Mouse (Mus musculus): ENCODE results near the gene Pax3.

Gene Pax3

DNA sequence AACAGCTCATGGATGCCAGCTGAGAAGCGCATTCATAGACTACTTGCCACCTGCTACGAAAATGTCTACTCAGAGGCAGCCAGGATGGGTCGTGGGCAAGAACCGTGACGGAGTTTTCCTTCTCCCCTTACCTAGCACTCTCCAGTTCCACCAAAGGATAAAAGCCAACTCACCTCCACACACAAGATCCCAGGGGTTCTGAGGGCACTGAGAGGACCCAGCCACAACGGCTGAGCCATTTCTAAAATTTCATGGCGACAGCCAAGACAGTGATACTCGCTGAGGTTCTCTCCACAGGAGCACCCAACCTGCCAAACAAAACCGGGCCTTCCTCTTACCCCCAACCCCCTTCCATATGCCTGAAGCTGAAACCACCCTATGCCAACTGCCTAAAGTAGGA is 2.3 kb upstream of the Pax3 start:
- DNase-seq (ENCODE audit: extremely low spot score, low read depth, low spot score) = no peak

DNA sequence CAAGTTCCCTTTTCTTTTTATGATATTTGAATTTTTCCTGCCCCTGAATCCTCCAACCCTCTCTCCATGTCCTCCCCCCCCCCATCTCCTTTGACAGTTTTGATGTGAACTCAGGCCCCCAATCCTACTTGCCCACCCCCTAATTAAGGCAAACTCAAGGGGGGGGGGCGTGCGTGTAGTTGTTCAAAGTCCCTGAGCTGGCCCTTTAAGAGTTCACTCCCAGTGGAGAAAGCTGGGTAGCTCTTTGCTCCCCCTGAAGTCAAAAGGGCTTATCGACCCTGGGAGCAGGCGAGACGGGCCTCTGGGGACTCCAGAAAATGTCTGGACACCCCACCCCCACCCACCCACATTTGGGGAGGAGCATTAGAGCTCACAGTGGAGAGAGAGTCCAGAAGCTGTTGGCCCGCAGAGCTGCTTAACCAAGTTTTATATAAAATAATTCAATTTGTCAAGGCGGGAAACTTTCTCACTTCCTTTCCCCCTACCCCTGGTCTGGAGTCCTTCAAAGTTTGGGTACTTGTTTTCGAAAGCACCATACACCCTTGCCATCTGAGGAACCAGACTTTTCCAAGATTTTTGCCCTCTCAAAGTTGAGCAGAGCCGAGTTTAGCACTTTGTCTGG is 1.5 kb upstream of the Pax3 start:
- DNase-seq (ENCODE audit: extremely low spot score, low read depth, low spot score) = no peak

DNA sequence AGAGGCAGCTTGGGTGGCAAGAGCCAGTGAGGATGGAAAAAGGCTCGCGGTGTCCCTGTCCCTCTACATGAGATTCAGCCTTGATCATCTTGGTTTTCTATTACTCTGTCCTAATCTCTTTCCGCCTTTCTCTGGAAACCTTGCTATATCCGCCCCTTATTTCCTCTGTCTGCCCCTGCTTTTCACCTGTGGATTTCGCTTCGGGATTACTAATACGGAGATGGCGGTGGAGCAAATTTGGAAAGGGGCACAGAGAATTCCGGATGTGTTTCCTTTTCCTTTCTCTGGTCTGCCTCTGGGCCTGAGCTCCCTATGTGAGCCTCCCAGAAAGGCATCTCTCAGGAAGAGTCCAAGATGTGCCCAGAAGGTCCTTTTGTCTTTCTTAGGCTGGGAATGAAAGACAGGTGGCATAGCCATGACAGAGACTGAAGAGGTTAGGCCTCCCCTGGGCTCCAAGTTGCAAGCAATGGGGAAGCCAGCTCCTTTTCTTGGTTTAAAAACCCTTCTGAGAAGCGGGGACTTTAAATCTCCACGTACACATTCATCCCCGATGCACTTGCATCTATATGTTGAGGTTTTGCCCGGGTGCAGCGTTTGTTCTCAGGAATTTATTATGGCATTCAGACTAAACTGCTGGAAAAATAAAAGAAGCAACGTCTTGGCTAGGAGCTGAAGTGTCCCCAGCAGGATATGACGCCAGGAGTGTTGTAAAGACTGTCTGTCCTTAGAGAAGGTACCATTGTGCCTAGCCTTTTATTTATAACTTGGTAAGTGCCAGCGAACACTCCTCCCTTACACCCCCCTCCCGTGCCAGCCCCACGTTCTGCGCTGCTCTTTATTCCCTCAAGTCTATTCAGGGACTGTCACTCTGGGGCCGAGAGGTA is 659 bp upstream of the Pax3 start:
- no peak for DNase-seq (ENCODE audit: extremely low spot score, low read depth, low spot score)

DNA sequence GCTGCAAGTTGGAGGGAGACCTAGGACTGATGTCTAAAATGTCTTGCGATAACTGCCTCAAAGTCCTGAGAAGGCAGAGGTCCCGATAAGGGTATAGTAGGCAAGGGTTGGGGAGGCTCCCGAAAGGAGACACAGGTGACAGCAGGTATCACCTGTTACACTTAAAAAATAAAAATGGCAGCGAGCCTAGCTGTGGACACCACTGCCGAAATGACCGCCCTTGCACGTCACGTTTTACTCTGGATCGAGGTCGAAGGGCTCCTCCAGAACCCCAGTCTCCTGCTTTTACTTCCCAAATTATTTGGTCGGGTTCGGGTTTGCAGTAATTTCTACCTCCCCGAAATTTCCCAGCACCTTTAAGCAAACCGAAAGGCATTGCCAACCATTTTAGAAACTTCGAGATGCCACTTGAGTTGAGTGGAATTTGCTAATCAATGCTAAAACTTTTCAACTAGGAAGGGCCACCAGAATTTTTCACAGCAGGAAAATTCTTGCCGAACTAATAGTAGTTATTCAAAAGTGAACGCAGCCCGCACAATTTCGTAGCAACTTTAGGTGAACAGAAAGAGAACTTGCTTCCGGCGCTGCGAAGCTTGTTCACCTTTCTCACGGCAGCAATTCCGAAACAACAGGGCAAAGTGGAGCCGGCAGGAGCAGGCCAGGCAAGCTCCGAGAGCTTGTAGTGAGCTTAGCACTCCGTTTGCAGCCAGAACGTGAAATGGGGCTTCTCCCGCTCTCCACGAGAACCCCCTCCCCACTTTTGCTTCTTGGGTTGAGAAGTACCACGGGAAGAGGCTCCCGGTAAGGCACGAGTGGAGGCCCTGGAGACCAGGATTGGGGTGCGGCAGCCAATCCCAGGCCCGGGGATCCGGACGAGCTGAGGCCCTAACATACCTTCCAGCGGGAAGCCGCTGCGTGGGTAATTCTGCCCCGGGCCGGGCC is 892 bp downstream of the Pax3 start:
- no peak for DNase-seq (ENCODE audit: extremely low spot score, low read depth, low spot score)

DNA sequence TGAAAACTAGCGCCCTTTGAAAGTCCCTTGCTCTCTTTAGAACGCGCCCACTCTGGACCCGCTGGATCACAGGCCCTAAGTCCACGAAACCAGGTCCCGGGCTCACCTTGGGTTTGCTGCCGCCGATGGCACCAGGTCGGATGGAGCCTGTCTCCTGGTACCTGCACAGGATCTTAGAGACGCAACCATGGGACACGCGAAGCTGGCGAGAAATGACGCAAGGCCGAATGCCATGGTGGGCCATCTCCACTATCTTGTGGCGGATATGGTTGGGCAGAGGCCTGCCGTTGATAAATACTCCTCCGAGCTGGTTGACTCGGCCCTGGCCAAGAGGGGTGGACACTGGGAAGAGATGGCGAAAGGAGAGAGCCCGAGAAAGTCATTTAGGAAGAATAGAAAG is 1.8 kb downstream of the Pax3 start:
- no peak for DNase-seq (ENCODE audit: extremely low spot score, low read depth, low spot score)

DNA sequence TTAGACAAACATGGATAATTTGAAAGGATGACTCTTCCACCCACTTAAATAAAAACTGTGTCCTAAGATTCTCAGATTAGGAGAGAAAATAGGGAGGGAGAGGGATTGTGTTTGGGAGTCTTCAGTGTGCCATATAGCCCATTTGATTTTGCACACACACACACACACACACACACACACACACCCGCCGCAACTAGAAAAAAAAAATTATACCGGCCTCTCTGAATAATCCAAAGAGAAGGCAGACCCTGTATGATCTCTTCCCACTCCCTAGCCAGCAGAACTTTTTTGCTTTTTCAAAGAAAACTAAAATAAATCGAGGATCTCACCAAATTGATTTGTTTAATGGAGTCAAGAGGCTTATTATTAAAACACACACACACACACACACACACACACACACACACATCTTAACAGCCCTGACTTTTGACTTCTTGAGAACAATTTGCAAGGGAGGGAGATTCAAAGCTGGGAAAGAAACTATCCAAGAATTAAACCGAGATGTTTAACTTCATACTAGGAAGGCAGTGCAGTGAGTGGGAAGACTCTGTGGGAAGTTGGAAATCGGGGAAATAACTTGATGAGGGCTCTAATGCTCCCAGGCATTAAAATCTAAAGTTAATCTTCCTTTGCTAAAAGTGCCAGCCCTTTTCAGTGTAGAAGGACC is 2.4 kb downstream of the Pax3 start:
- no peak for DNase-seq (ENCODE audit: extremely low spot score, low read depth, low spot score)

DNA sequence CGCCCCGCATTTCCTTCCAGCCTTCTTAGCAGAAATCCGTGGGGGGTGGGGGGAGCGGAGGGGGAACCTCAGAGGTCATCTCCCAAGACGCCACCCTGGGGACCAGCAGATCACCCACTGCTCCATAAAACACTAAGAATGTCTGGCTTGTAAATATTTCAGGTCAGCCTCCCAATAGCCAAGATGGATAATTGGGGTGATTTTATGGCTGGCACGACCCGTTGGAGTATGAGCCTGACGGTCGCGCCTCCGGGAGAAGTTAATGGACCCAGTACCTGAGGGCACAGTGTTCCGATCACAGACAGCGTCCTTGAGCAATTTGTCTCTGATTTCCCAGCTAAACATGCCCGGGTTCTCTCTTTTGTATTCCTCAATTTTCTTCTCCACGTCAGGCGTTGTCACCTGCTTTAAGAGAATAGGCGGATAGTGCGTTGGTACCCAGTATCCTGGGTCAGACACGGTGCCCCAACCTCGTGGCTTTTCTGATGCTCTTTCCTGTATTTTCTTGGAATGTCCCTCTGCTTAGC is 3.4 kb downstream of the Pax3 start:
- DNase-seq (ENCODE audit: extremely low spot score, low read depth, low spot score) = no peak

DNA sequence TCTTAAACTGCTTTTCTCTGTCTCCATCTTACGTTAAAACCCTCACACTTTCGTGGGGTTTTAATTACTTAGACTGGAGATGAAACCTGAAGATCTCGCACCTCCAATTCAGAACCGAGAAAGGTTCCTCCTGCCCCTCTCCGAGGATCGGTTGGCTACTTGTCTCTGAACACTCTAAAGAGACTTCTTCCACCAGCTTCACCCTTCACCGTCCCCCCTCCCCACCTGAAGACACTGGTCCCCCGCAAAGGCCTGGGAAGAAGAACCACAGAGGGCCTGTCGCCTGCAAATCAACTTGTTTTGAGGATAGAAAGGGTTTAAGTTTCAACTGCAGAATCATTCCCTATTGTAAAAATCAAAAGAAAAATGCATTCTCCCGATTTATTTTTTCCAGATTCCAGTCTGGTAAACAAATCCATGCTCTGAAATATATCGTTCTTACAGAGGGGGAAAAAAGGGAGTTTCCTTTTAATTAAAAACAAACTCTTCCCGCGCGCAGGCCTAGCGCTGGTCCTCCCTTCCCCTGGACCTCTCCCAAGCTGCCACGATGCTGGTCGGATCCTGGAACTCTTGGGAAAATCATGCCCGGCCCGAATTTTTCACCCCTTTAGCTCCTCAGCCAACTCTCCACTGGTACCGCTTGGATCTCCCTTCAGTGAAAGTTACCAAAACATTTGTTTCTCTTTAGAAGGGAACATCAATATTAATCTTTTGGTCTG is 4.0 kb downstream of the Pax3 start:
- DNase-seq (ENCODE audit: extremely low spot score, low read depth, low spot score) = no peak

DNA sequence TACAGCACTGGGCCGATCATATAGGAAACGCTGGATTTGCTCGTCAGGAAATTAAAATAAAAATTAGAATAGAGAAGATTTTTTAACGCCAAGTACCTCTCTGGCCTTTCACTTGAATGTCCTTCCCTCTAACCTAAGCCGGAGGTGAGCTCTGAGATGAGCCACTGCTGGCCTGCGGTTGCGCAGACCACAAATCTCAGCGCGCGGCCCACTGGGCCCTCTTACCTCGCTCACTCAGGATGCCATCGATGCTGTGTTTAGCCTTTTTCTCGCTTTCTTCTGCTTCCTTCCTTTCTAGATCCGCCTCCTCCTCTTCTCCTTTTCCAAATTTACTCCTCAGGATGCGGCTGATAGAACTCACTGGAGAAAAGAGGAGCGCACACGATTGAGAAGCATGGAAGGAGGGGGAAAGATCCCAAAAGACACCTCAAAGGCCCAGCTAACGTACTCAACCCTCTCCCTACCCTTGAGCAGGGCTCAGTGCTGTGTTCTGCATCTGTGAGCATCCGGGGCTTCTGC is 4.7 kb downstream of the Pax3 start:
- no peak for DNase-seq (ENCODE audit: extremely low spot score, low read depth, low spot score)

DNA sequence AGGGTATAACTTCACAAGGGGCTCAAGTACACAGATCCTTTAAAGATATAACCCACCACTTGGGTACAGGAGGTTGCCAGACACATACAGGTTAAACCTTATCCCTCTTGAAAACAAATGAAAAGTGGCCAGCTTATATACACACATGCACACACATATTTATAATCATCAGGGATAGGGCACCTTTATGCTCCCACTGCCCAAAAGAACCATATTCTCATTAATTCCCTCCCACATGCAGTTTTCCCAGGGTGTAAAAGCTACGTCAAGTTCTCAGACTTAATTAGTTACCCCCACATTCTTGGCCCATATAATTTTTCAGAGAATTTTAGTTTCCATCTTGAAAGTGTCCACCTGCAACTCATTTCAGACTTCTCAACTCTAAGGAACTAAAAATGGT is 5.2 kb downstream of the Pax3 start:
- DNase-seq (ENCODE audit: extremely low spot score, low read depth, low spot score) = no peak

DNA sequence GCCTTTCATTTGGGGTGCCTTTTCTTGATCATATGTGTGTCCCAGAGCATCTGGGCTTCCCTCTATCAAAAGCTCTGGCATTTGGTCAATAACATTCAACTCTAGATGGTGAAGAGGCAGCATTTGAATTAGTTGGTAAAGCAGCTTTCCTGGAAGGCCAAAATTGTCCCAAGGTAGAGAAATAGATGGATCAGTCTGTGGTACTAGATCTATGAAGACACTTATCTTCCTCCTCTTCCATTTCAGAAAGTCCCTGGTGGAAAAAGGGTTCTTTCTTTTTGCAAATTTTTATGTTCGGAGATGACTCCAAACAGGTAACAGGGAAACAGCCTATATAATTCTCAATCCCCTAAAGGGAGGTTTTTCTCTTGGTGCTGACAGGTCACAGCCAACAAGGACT is 5.6 kb downstream of the Pax3 start:
- no peak for DNase-seq (ENCODE audit: extremely low spot score, low read depth, low spot score)

DNA sequence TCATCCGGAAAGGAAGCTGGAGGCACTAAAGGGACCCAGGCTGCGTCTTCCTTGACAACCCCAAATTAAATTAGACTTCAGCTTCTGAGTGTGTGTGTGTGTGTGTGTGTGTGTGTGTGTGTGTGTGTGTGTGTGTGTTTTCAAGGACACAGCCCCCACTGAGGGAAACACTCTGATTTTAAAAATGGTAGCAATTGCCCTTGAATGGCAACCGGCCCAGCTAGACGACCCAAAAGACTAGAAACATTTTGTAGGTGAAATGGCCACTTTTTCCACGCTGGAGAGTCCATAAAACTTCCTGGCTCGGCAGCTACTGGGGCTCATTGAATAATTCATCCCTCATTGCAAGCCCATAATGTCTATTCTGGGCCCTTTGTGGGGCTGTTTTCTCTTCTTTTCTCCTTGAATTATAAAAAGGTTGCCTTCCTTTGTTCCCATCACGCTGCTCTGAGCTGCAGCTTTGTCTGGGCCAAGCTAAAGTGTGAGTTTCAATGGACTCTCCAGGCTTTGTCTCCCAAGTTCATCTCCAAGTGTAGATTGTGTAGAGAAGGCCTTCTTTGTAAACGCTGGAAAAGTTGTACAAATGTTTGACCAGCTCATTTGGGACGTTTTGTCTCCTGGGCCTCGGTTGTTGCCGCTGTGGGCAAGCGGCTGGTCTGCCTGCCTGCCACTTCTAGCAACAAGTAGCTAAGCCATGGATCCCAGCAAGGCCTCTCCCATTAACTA is 6.4 kb downstream of the Pax3 start:
- DNase-seq (ENCODE audit: extremely low spot score, low read depth, low spot score) = no peak

DNA sequence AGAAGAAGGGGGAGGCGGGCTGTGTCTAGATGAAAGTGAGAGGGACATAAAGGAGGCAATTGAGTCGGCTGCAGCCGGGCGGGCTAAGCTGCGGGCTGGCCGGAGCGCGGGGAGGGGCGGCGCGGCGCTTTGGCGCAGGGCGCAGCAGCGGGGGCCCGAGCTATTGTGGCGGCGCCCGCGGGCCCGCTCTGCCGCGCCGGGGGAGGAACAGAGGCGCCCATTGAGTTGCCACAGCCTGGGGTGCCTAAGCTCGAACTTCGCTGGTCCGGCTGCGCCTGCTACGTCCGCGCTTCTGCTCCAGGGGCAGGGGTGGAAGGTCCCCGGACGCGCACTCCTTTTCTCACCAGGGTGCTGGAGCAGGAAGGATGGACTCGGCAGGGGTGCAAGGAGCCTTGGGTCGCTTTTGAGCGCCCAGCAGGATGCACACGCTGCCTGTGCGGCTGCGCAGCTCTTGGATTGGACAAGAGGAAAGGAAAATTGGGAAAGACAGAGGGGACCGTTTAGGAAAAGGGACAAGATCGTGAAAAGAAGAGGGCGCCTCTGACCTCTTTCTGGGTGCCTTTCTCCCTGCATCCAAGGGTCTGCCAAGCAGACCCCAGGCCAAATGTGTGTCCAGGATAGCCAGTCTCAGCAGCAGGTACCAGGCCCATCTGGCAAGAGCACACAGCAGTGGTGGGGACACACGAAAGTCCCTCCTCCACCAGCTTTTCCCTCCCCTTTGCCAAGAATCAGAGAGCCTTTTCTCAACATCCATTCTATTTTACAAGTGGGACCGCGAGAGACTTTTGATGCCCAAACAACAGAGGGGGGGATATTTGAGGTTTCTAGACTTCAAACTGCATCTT is 7.2 kb downstream of the Pax3 start:
- no peak for DNase-seq (ENCODE audit: extremely low spot score, low read depth, low spot score)

DNA sequence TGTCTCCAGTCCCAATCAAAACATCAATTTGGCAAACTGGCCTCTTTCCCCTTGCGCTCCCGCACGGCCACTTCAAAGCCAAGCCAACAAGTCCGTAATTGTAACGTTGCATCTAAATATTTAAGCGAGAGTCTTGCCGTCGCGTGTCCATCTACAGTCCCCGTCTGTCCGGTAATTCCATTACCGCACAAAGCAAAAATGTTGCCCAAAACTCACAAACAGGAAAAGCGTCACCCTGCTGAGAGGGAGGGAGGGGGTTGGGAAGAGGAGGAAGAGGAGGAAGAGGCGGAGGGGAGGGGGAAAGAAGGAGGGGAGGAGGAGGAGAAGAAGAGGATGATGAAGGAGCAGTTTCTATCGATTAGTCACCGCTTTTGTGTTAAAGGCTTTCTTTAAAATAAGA is 7.9 kb downstream of the Pax3 start:
- DNase-seq (ENCODE audit: extremely low spot score, low read depth, low spot score) = no peak

DNA sequence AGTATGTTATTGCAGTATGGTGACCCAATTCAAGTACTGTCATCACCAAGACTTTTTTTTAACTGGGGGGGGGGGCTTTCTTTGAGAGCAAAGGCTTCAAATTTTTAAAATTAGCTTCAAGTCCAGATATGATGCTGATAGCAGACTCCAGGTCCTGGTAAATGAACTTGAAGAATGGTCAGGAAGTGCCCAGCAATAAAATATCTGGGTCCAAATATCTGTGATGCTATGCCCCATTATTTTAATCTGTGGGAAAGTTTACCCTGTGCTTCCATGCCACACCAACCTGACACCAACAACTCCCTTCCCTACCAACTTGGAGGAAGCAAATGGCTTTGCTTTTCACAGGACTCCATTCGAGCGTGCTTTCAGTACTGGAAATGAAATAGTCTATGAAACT is 8.6 kb downstream of the Pax3 start:
- DNase-seq (ENCODE audit: extremely low spot score, low read depth, low spot score) = no peak

DNA sequence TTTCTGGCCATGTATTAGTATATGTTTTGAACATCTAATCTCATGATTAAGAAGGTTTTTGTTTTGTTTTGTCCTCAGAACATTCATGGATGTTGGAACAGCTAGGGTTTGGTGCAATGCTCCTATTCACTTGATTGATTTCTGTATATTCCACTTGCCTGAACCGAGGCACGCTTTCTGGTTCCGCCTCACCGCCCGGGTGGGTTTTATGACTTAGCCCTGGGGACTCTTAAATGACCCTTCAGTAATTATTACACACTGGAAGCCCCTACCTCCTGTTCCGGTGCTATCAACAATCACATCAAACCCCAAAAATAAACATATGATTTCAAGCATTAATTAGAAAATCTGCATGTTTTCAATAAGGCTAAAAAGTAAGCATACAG is 9.2 kb downstream of the Pax3 start:
- no peak for DNase-seq (ENCODE audit: extremely low spot score, low read depth, low spot score)

DNA sequence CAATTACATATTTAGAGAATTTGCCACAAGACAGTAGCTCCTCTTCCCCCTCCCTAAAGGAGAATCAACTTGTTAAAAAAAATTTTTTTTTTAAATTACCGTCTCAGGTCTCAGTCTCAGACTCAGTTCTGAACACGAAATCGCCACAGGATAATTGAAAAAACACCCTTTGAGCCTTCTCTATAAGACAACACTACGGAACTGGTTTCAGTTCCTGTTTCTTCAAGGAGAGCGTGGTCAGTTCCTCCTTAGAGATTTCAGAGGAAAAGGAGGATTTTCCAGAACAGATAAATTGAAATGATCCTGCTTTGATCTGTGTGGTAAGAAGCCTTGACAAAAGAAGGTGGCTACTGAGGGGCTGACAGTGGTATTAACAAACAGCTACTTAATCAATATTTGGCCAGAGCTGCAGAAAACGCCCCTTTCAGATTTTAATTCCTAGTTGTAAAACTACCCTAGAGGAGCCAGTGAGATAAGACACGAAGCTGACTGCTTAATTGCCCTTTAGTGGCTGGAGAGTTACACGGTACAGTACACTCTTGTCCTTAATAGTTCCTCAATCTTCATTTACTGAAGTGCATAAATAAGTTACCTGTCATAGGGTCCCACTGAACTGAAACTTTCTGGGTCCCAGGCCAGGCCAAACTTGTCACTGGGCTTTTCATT is 9.7 kb downstream of the Pax3 start:
- DNase-seq (ENCODE audit: extremely low spot score, low read depth, low spot score) = no peak

DNA sequence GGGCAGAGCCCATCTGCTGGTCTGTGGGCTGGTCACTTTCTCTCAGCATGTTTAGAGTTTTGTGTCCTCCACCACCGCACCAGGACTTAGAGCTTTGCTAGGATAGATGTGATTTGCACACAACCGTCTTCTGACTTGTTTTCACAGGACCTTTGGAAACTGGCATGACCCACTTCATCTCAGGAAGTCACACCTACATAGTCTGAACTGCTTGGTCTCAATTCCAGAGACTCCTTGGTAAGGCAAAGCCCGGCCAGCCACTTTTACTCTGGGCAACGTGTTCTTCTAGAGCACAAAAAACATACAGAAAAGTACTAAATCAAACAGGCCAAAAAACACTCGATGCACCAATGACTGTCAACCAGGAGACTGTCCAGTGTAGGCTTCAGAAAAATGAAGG is 14.0 kb downstream of the Pax3 start:
- no peak for DNase-seq (ENCODE audit: extremely low spot score, low read depth, low spot score)
